Mouse (Mus musculus) limb, embryonic 12.5 days (tissue): Measurements from ENCODE around the gene Kpna3. TPM values are rescaled to one million over a fixed set of nuclear protein-coding genes. Genes with fewer than 3 reads are reported as not detected.

Source experiments
- ATAC-seq: fragments of 200-750 bp; cut with Nextera tagmentation; 2 replicates; pipeline ENCODE4 v1.8.0; 2017; ENCODE audit warnings: low read depth, moderate TSS enrichment; ENCODE audit not compliant: insufficient number of reproducible peaks, insufficient read depth, low FRiP score, low TSS enrichment
- H3K27ac ChIP-seq: fragments of 300-500 bp; sonication (generic); 2 replicates; pipeline ENCODE4 v1.5.1; 2016; ENCODE audit warnings: mild to moderate bottlenecking, moderate library complexity
- H3K27me3 ChIP-seq: fragments of 300-500 bp; sonication (generic); 2 replicates; pipeline ENCODE4 v1.6.1; 2016; ENCODE audit warnings: mild to moderate bottlenecking, moderate library complexity
- H3K36me3 ChIP-seq: fragments of 300-500 bp; sonication (generic); 2 replicates; pipeline ENCODE4 v1.6.1; 2016; ENCODE audit warnings: mild to moderate bottlenecking, moderate library complexity
- H3K4me1 ChIP-seq: fragments of 300-500 bp; sonication (generic); replicated peaks from 2 replicates; pipeline ENCODE4 v1.6.1; 2016
- H3K4me2 ChIP-seq: fragments of 300-500 bp; sonication (generic); 2 replicates; pipeline ENCODE4 v1.6.1; 2016; ENCODE audit warnings: mild to moderate bottlenecking, moderate library complexity
- H3K4me3 ChIP-seq: fragments of 300-500 bp; sonication (generic); replicated peaks from 2 replicates; pipeline ENCODE4 v1.5.1; 2016; ENCODE audit warnings: mild to moderate bottlenecking
- H3K9ac ChIP-seq: fragments of 300-500 bp; sonication (generic); replicated peaks from 2 replicates; pipeline ENCODE4 v1.6.1; 2016; ENCODE audit warnings: mild to moderate bottlenecking, moderate library complexity
- H3K9me3 ChIP-seq: fragments of 300-500 bp; sonication (generic); 2 replicates; pipeline ENCODE4 v1.6.1; 2016; ENCODE audit warnings: mild to moderate bottlenecking, moderate library complexity
- WGBS: fragments of 180-500 bp; shearing (Covaris S2); methylation state at CpG from one replicate; pipeline ENCODE4 v1.1.7; 2016; 5-methylcytosine and 5-hydroxymethylcytosine counted together
- polyA plus RNA-seq: library from polyadenylated mRNA; unstranded; fragments of >200 nt; fragmentation: Nextera tagmentation; extraction: Ambion mirVana; gene quantifications from 2 replicates; pipeline ENCODE4 v1.2.1, GENCODE M21; 2016

Gene Kpna3
- polyA plus RNA-seq: 64.8 and 68.9 TPM in 2 replicates

GRCm38 (mm10) chr14:61439661-61440559 lies at the start of gene Kpna3:
Gene Kpna3 (minus strand): TSS chr14:61439874.
- Histone ChIP-seq H3K27me3 (no peaks in the 10 kb centered on the region), H3K9me3 (no peaks in the 10 kb centered on the region), H3K4me3 (peak within 1 kb of the TSS; percentile 95), H3K27ac (peak within 1 kb of the TSS; percentile 98), H3K4me2 (peak within 1 kb of the TSS; percentile 64), H3K4me1 (peaks cover 13% of the 10 kb centered on the region), H3K36me3 (no peaks in the 10 kb centered on the region), H3K9ac (peak within 1 kb of the TSS; percentile 91)
- under 1% methylated on average over 72 of the region's 85 CpGs for WGBS
- ATAC-seq: peak; percentile 97

GRCm38 (mm10) chr14:61460365-61460764 lies 20.7 kb upstream of the Kpna3 start:
- Histone ChIP-seq H3K9ac (no peak overlapping the region), H3K4me2 (no peak overlapping the region), H3K27me3 (no peaks in the 10 kb centered on the region), H3K4me3 (no peak overlapping the region), H3K9me3 (peaks cover 5% of the 10 kb centered on the region; the same call in 1 of the 2 replicates), H3K27ac (no peak overlapping the region), H3K4me1 (0 out of 2 replicates have a peak, but pooled peaks cover 4% of the 10 kb centered on the region), H3K36me3 (no peaks in the 10 kb centered on the region)
- 68% methylated on average over 2 of the region's 2 CpGs for WGBS
- ATAC-seq: no peak

GRCm38 (mm10) chr14:61457468-61457867 lies 17.8 kb upstream of the Kpna3 start:
- Histone ChIP-seq H3K27ac (no peak overlapping the region), H3K9me3 (no peaks in the 10 kb centered on the region), H3K4me2 (no peak overlapping the region), H3K9ac (no peak overlapping the region), H3K4me3 (no peak overlapping the region), H3K27me3 (no peaks in the 10 kb centered on the region), H3K36me3 (no peaks in the 10 kb centered on the region), H3K4me1 (0 out of 2 replicates have a peak, but pooled peaks cover 4% of the 10 kb centered on the region)
- no peak for ATAC-seq
- 65% methylated on average over 6 of the region's 6 CpGs for WGBS

DNA sequence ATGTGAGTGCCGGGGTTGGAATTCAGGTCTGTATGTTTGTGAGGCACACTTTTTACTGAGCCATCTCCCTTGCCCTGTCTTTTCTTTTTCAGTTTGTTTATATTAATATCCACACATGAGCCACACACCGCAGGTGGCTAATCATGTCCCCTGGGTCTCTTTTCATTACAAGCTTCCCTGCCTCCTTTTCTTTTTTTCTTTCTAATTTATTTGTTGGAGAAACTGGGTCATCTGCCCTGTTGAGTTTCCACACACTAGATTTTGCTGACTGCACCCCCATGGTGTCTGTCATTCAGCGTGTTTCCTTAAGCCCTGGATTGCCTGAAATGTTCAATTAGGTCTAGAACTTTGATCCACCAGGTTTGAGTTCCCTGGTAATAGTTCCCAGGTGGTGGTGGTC lies 15.9 kb upstream of the Kpna3 start:
- Histone ChIP-seq H3K4me1 (0 out of 2 replicates have a peak, but pooled peaks cover 4% of the 10 kb centered on the region), H3K36me3 (no peaks in the 10 kb centered on the region), H3K4me3 (no peak overlapping the region), H3K4me2 (no peak overlapping the region), H3K27ac (no peak overlapping the region), H3K9ac (no peak overlapping the region; the same call in 1 of the 2 replicates), H3K9me3 (no peaks in the 10 kb centered on the region), H3K27me3 (no peaks in the 10 kb centered on the region)
- no peak for ATAC-seq
- 80% methylated on average over 3 of the region's 3 CpGs for WGBS

GRCm38 (mm10) chr14:61453032-61453431 lies 13.4 kb upstream of the Kpna3 start:
- Histone ChIP-seq H3K9ac (no peak overlapping the region), H3K27me3 (no peaks in the 10 kb centered on the region), H3K4me3 (no peak overlapping the region), H3K4me2 (no peak overlapping the region), H3K9me3 (no peaks in the 10 kb centered on the region), H3K36me3 (no peaks in the 10 kb centered on the region), H3K27ac (no peak overlapping the region), H3K4me1 (0 out of 2 replicates have a peak, but pooled peaks cover 4% of the 10 kb centered on the region)
- ATAC-seq: no peak
- 85% methylated on average over 4 of the region's 4 CpGs for WGBS

- no peaks in the 10 kb centered on the region for H3K36me3 ChIP-seq
Observed at GRCm38 (mm10) chr14:61452481-61452880, 12.8 kb upstream of the Kpna3 start.

DNA sequence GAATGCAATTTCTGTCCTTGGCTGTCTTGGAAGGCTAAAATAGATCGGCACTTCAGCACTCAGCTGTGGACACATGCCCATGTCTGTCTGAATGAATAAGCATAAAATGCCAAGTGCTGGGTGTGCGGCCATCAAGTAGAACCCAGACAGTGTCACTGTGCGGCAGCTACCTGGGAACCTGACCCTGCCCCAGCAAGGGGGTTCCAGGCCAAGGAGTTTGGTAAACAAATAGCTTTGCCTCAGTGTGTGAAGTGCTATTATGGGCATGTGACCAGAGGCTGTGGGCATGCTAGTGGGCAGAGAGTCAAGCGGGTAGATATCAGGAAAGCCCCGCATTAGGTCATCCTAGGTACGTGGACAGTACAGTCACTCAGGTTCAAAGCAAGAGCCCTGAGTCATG lies 8.1 kb upstream of the Kpna3 start:
- Histone ChIP-seq H3K27me3 (no peaks in the 10 kb centered on the region), H3K9me3 (no peaks in the 10 kb centered on the region), H3K27ac (no peak overlapping the region), H3K4me3 (no peak overlapping the region), H3K9ac (no peak overlapping the region), H3K36me3 (no peaks in the 10 kb centered on the region), H3K4me2 (no peak overlapping the region), H3K4me1 (no peaks in the 10 kb centered on the region)
- 89% methylated on average over 6 of the region's 6 CpGs for WGBS
- ATAC-seq: no peak

More at GRCm38 (mm10) chr14:61452481-61452880, 12.8 kb upstream of the Kpna3 start:
- Histone ChIP-seq H3K4me1 (0 out of 2 replicates have a peak, but pooled peaks cover 4% of the 10 kb centered on the region), H3K27me3 (no peaks in the 10 kb centered on the region), H3K9me3 (no peaks in the 10 kb centered on the region), H3K4me2 (no peak overlapping the region), H3K4me3 (no peak overlapping the region), H3K27ac (no peak overlapping the region), H3K9ac (no peak overlapping the region)
- 56% methylated on average over 6 of the region's 6 CpGs for WGBS
- no peak for ATAC-seq

- Histone ChIP-seq H3K9me3 (no peaks in the 10 kb centered on the region), H3K4me1 (peaks cover 13% of the 10 kb centered on the region), H3K4me3 (peak overlapping the region; percentile 95), H3K27ac (peak overlapping the region; percentile 98), H3K27me3 (no peaks in the 10 kb centered on the region), H3K9ac (peak overlapping the region; percentile 91), H3K4me2 (peak overlapping the region; percentile 64), H3K36me3 (no peaks in the 10 kb centered on the region)
- peak; percentile 77 for ATAC-seq
- WGBS: under 1% methylated on average over 50 of the region's 62 CpGs
Observed at GRCm38 (mm10) chr14:61439141-61439660, 473 bp downstream of the Kpna3 start.

- H3K27ac ChIP-seq: no peak overlapping the region
- H3K9ac ChIP-seq: peak overlapping the region; percentile 91; the same call in 1 of the 2 replicates
- no peaks in the 10 kb centered on the region for H3K27me3 ChIP-seq
- H3K4me3 ChIP-seq: peak overlapping the region; percentile 95
- WGBS: 18% methylated on average over 3 of the region's 3 CpGs
- no peaks in the 10 kb centered on the region for H3K9me3 ChIP-seq
- no peak for ATAC-seq
- peak overlapping the region; percentile 64 for H3K4me2 ChIP-seq
- H3K36me3 ChIP-seq: no peaks in the 10 kb centered on the region
- peaks cover 15% of the 10 kb centered on the region for H3K4me1 ChIP-seq
Observed at GRCm38 (mm10) chr14:61438171-61438945, 1.3 kb downstream of the Kpna3 start.

DNA sequence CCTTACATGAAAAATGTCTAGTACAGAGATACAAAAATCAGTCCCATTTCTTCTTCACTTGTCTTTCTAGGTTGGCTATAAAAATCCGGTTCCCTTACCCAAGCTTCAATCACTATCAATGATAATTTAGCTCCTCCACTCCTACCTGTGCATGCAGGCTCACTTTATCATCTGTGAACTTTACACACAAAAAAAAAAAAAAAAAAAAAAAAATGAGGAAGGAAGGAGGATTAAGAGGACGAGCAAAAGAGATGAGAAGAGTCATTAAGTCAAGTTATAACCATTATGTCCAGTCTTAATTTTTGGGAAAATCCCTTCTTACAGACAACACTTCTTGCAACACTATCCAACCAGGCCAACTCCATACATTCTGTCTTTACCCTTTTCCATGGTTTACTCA lies 2.8 kb downstream of the Kpna3 start:
- Histone ChIP-seq H3K36me3 (no peaks in the 10 kb centered on the region), H3K27me3 (no peaks in the 10 kb centered on the region), H3K4me3 (no peak overlapping the region), H3K9ac (no peak overlapping the region), H3K27ac (no peak overlapping the region), H3K4me1 (peaks cover 15% of the 10 kb centered on the region), H3K4me2 (no peak overlapping the region), H3K9me3 (no peaks in the 10 kb centered on the region)
- no peak for ATAC-seq
- WGBS: 88% methylated on average over 2 of the region's 2 CpGs
